Mouse (Mus musculus) ES-E14 (cell line): ENCODE data around the gene Yaf2.

Experiments
- CHD2 ChIP-seq: IDR thresholded peaks from 2 replicates; pipeline ENCODE4 v1.6.1; 2014; ENCODE audit warnings: mild to moderate bottlenecking, low read depth, low read length, inconsistent platforms
- ZNF384 ChIP-seq: IDR thresholded peaks from 2 replicates; pipeline ENCODE4 v1.6.1; 2012; ENCODE audit warnings: low read depth, low read length, inconsistent platforms

- no peak for TF ChIP-seq CHD2
- TF ChIP-seq ZNF384, result no peak
These were observed 4.1 kb upstream of the Yaf2 start for GRCm38 (mm10) chr15:93340630-93341379.
